ENCODE assay signal across 24 mouse cellular contexts in the genomic region with DNA sequence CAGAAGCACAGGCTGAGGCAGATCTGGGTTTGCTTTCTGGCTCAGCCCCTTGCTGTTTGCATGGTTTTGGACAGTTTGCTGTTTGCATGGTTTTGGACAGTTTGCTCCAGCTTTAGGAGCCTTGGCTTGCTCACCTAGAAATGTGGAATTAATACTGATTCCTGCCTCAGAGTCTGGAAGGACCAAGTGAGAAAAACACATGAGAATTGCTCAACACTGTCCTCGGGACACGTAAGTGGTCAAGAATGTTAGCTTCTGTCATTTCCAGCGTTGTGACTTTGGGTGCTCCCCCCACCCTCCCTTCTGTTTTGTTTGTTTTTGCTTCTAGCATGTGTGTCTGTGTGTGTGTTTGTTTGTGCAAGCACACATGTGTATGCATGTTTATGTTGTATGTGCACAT.
DNase-seq lines count a peak whose midpoint lies in the region; ATAC-seq and TF ChIP-seq lines count a peak whose summit lies in the region.
"Had no signal": no experiment of that assay in that cellular context is flagged by ENCODE, and none has a peak within 500 bp of the region (broad histone marks: within the 10 kb centered on the region; RNA-seq: fewer than 3 reads in every experiment).

No protein-coding gene starts in this region.

- H3K4me3 ChIP-seq in kidney, embryonic 15.5 days (replicated peaks), result no peak overlapping the region
- H3K4me3 ChIP-seq in C2C12 (ENCODE audit: insufficient read depth, poor library complexity, severe bottlenecking), result no peak overlapping the region
- H3K4me3 ChIP-seq: embryonic facial prominence, embryonic 12.5 days; embryonic facial prominence, embryonic 15.5 days; forebrain, embryonic 13.5 days; heart, adult 2 months; hindbrain, embryonic 12.5 days; hindbrain, embryonic 15.5 days had no signal

- TF ChIP-seq CTCF in C2C12 (IDR thresholded peaks at IDR 0.05; ENCODE audit: control insufficient read depth, insufficient read depth, insufficient read length), result no peak

- peak; percentile 34 for DNase-seq in gastrocnemius, adult 18-20 months (ENCODE audit: low spot score)
- no peak for DNase-seq in gastrocnemius, postnatal 4 days (ENCODE audit: low spot score in 2 of 2)
- no peak for DNase-seq in kidney, adult 8-10 months
- DNase-seq in skeletal muscle tissue, adult 2 months (ENCODE audit: low read depth, low spot score), result peak; percentile 62
- DNase-seq in yolk sac, embryonic 10.5 days (ENCODE audit: low spot score), result no peak
- DNase-seq: adrenal gland, adult 8-10 months; adrenal gland, postnatal 25 days; cerebellum, adult 18-20 months; cerebellum, adult 9-10 months; cerebellum, postnatal 25 days; gastrocnemius, postnatal 25 days; heart, adult 2 months; kidney, adult 2 months had no signal

- H3K36me3 ChIP-seq in kidney, embryonic 15.5 days, result no peaks in the 10 kb centered on the region
- H3K36me3 ChIP-seq in C2C12 (ENCODE audit: control insufficient read depth, insufficient read depth), result no peaks in the 10 kb centered on the region
- H3K36me3 ChIP-seq: embryonic facial prominence, embryonic 12.5 days; embryonic facial prominence, embryonic 15.5 days; G1E; hindbrain, embryonic 12.5 days; hindbrain, embryonic 15.5 days had no signal

- H3K4me1 ChIP-seq in kidney, embryonic 15.5 days, result peaks cover 23% of the 10 kb centered on the region
- H3K4me1 ChIP-seq: embryonic facial prominence, embryonic 12.5 days; forebrain, embryonic 13.5 days; hindbrain, embryonic 12.5 days; hindbrain, embryonic 15.5 days had no signal

- WGBS in kidney, embryonic 15.5 days, result 72% methylated on average over 3 of the region's 3 CpGs

- H3K27ac ChIP-seq in kidney, embryonic 15.5 days, result 0 out of 2 replicates have a peak overlapping the region, but pooled peaks have one; percentile 10
- H3K27ac ChIP-seq: embryonic facial prominence, embryonic 12.5 days; embryonic facial prominence, embryonic 15.5 days; forebrain, embryonic 13.5 days; heart, adult 2 months; hindbrain, embryonic 12.5 days; hindbrain, embryonic 15.5 days had no signal

- H3K9ac ChIP-seq in kidney, embryonic 15.5 days, result no peak overlapping the region
- H3K9ac ChIP-seq: embryonic facial prominence, embryonic 12.5 days; embryonic facial prominence, embryonic 15.5 days; forebrain, embryonic 13.5 days; hindbrain, embryonic 12.5 days; hindbrain, embryonic 15.5 days had no signal

- H3K27me3 ChIP-seq in kidney, embryonic 15.5 days, result no peaks in the 10 kb centered on the region
- H3K27me3 ChIP-seq in C2C12 (ENCODE audit: control insufficient read depth, insufficient read depth, insufficient read length), result no peaks in the 10 kb centered on the region
- H3K27me3 ChIP-seq: CH12.LX; embryonic facial prominence, embryonic 12.5 days; forebrain, embryonic 13.5 days; hindbrain, embryonic 12.5 days; hindbrain, embryonic 15.5 days had no signal

- no peak overlapping the region for H3ac ChIP-seq in C2C12 (ENCODE audit: control insufficient read depth, insufficient read length, low read depth)

- H3K79me2 ChIP-seq in C2C12 (ENCODE audit: control insufficient read depth, insufficient read depth), result no peaks in the 10 kb centered on the region

- H3K4me2 ChIP-seq in kidney, embryonic 15.5 days, result no peak overlapping the region
- H3K4me2 ChIP-seq: embryonic facial prominence, embryonic 12.5 days; embryonic facial prominence, embryonic 15.5 days; forebrain, embryonic 13.5 days; hindbrain, embryonic 12.5 days; hindbrain, embryonic 15.5 days had no signal

- no peak for ATAC-seq in kidney, embryonic 15.5 days (replicated peaks; ENCODE audit: low FRiP score)
- ATAC-seq: forebrain, embryonic 13.5 days; forebrain, embryonic 16.5 days; intestine, postnatal 0 days had no signal

- H3K79me3 ChIP-seq in C2C12 (ENCODE audit: low read depth), result no peaks in the 10 kb centered on the region

- H3K9me3 ChIP-seq in kidney, embryonic 15.5 days (replicated peaks), result no peaks in the 10 kb centered on the region
- H3K9me3 ChIP-seq: embryonic facial prominence, embryonic 12.5 days; embryonic facial prominence, embryonic 15.5 days; forebrain, embryonic 13.5 days; hindbrain, embryonic 12.5 days; hindbrain, embryonic 15.5 days had no signal

TF ChIP-seq in C2C12, 6 proteins besides CTCF, POLR2A, EP300 and RAD21:
- TF ChIP-seq MYOG (IDR thresholded peaks at IDR 0.05; ENCODE audit: control insufficient read depth, extremely low read depth, insufficient read length) (no peak), CEBPB (IDR thresholded peaks at IDR 0.05; ENCODE audit: low read depth) (peak; percentile 27)

Comparison
In these comparisons a context has a peak if more than half of its experiments do, and no peak if none do; other contexts are left out.
1. DNase-seq: peak in gastrocnemius, adult 18-20 months (single experiment) and skeletal muscle tissue, adult 2 months (single experiment); none in gastrocnemius, postnatal 4 days (0 of 2), kidney, adult 8-10 months (0 of 2) and yolk sac, embryonic 10.5 days (single experiment).